In genomic region chr9:61155851-61156250, GRCm38 (mm10) we compare ENCODE assay signal across 27 mouse cellular contexts.
DNase-seq lines count a peak whose midpoint lies in the region; ATAC-seq and TF ChIP-seq lines count a peak whose summit lies in the region.
"Had no signal": no experiment of that assay in that cellular context is flagged by ENCODE, and none has a peak within 500 bp of the region (broad histone marks: within the 10 kb centered on the region; RNA-seq: fewer than 3 reads in every experiment).

No protein-coding gene starts in this region.

- H3K4me3 ChIP-seq in kidney, embryonic 14.5 days (ENCODE audit: low read length): no peak overlapping the region
- no peak overlapping the region for H3K4me3 ChIP-seq in midbrain, embryonic 14.5 days (replicated peaks; ENCODE audit: low read depth, low read length)
- H3K4me3 ChIP-seq in midbrain, embryonic 10.5 days: no peak overlapping the region
- H3K4me3 ChIP-seq: forebrain, embryonic 10.5 days; forebrain, embryonic 15.5 days; gastrocnemius, adult 2 months; limb, embryonic 13.5 days; megakaryocyte, embryonic 14.5 days; neural tube, embryonic 13.5 days had no signal

- H3K4me2 ChIP-seq in kidney, embryonic 14.5 days (replicated peaks; ENCODE audit: low read depth, low read length): no peak overlapping the region; the same call in 1 of the 2 replicates
- H3K4me2 ChIP-seq in midbrain, embryonic 14.5 days (ENCODE audit: low read length): no peak overlapping the region
- H3K4me2 ChIP-seq: forebrain, embryonic 15.5 days; heart, embryonic 11.5 days; hindbrain, embryonic 14.5 days; limb, embryonic 13.5 days; liver, embryonic 11.5 days; neural tube, embryonic 13.5 days had no signal

- no peaks in the 10 kb centered on the region for H3K36me3 ChIP-seq in kidney, embryonic 14.5 days (ENCODE audit: control insufficient read depth, insufficient read depth, low read length)
- no peaks in the 10 kb centered on the region for H3K36me3 ChIP-seq in midbrain, embryonic 14.5 days (ENCODE audit: control insufficient read depth, insufficient read depth, low read length)
- no peaks in the 10 kb centered on the region for H3K36me3 ChIP-seq in midbrain, embryonic 10.5 days
- H3K36me3 ChIP-seq: forebrain, embryonic 10.5 days; forebrain, embryonic 15.5 days; limb, embryonic 13.5 days; neural tube, embryonic 13.5 days had no signal

- H3K9me3 ChIP-seq in kidney, embryonic 14.5 days (ENCODE audit: control insufficient read depth, low read length): no peaks in the 10 kb centered on the region
- H3K9me3 ChIP-seq in midbrain, embryonic 14.5 days (ENCODE audit: control insufficient read depth, low read length): no peaks in the 10 kb centered on the region
- no peaks in the 10 kb centered on the region for H3K9me3 ChIP-seq in midbrain, embryonic 10.5 days (replicated peaks)
- H3K9me3 ChIP-seq: forebrain, embryonic 10.5 days; forebrain, embryonic 15.5 days; limb, embryonic 13.5 days; neural tube, embryonic 13.5 days had no signal

- peaks cover 34% of the 10 kb centered on the region for H3K4me1 ChIP-seq in kidney, embryonic 14.5 days (ENCODE audit: control insufficient read depth, insufficient read depth, low read length)
- H3K4me1 ChIP-seq in midbrain, embryonic 14.5 days (ENCODE audit: control insufficient read depth, insufficient read depth, low read length): peaks cover 15% of the 10 kb centered on the region
- H3K4me1 ChIP-seq in midbrain, embryonic 10.5 days: peaks cover 36% of the 10 kb centered on the region
- H3K4me1 ChIP-seq: megakaryocyte, embryonic 14.5 days had no signal

- TF ChIP-seq POLR2A in brain, embryonic 14.5 days (IDR thresholded peaks at IDR 0.05; ENCODE audit: borderline replicate concordance, extremely low read depth, insufficient read depth, insufficient read length, poor library complexity, severe bottlenecking): no peak

- H3K9ac ChIP-seq in kidney, embryonic 14.5 days (ENCODE audit: low read depth, low read length): no peak overlapping the region
- no peak overlapping the region for H3K9ac ChIP-seq in midbrain, embryonic 14.5 days (replicated peaks; ENCODE audit: low read length)
- H3K9ac ChIP-seq: forebrain, embryonic 15.5 days; hindbrain, embryonic 14.5 days; limb, embryonic 13.5 days; neural tube, embryonic 13.5 days had no signal

- 17% methylated on average over 14 of the region's 14 CpGs for WGBS in kidney, embryonic 14.5 days
- 42% methylated on average over 14 of the region's 14 CpGs for WGBS in midbrain, embryonic 14.5 days
- 77% methylated on average over 14 of the region's 14 CpGs for WGBS in midbrain, embryonic 10.5 days

- peak; percentile 54 for DNase-seq in kidney, postnatal 10 days
- peak; percentile 59 for DNase-seq in midbrain, embryonic 14.5 days
- no peak for DNase-seq in midbrain, embryonic 10.5 days (ENCODE audit: low spot score)
- peak; percentile 49 for DNase-seq in brain, embryonic 14.5 days (ENCODE audit: low read depth)
- DNase-seq in mesoderm, embryonic 11.5 days (ENCODE audit: low read depth, low spot score): peak; percentile 49
- DNase-seq in heart, postnatal 4 days: no peak
- DNase-seq: B cell, adult 2 months; cerebellum, adult 8-10 months; cerebellum, postnatal 25 days; gastrocnemius, adult 2 months; gastrocnemius, postnatal 36 days; heart, adult 18-20 months; kidney, adult 2 months; layer of hippocampus, adult 9-11 months; right cerebral cortex, postnatal 25 days; thymus, adult 18-20 months; thymus, postnatal 25 days had no signal

- no peaks in the 10 kb centered on the region for H3K27me3 ChIP-seq in kidney, embryonic 14.5 days (ENCODE audit: control insufficient read depth, insufficient read depth, low read length)
- H3K27me3 ChIP-seq in midbrain, embryonic 14.5 days (ENCODE audit: control insufficient read depth, insufficient read depth, low read length): no peaks in the 10 kb centered on the region; the same call in 1 of the 2 replicates
- H3K27me3 ChIP-seq in midbrain, embryonic 10.5 days (ENCODE audit: low read depth, poor library complexity, severe bottlenecking): peaks cover 48% of the 10 kb centered on the region

- no peak for TF ChIP-seq CTCF in brain, embryonic 14.5 days (IDR thresholded peaks at IDR 0.05; ENCODE audit: borderline replicate concordance, extremely low read depth, insufficient read depth, insufficient read length)

- no peak overlapping the region for H3K27ac ChIP-seq in kidney, embryonic 14.5 days (ENCODE audit: low read depth, low read length)
- H3K27ac ChIP-seq in midbrain, embryonic 14.5 days (replicated peaks; ENCODE audit: low read depth, low read length): no peak overlapping the region
- no peak overlapping the region for H3K27ac ChIP-seq in midbrain, embryonic 10.5 days (replicated peaks)
- H3K27ac ChIP-seq: forebrain, embryonic 15.5 days; gastrocnemius, adult 2 months; hindbrain, embryonic 14.5 days; kidney, postnatal 0 days; limb, embryonic 13.5 days; neural tube, embryonic 13.5 days had no signal

- ATAC-seq in kidney, embryonic 14.5 days (ENCODE audit: low FRiP score, low TSS enrichment): no peak
- no peak for ATAC-seq in midbrain, embryonic 14.5 days (ENCODE audit: low FRiP score, low TSS enrichment)
- ATAC-seq: forebrain, embryonic 15.5 days had no signal

Comparison
In these comparisons a context has a peak if more than half of its experiments do, and no peak if none do; other contexts are left out.
1. DNase-seq: peak in kidney, postnatal 10 days (single experiment), midbrain, embryonic 14.5 days (single experiment), brain, embryonic 14.5 days (single experiment) and mesoderm, embryonic 11.5 days (single experiment); none in midbrain, embryonic 10.5 days (single experiment) and heart, postnatal 4 days (single experiment).